Mouse (Mus musculus) cerebellum, adult 8-10 months (tissue): ENCODE data around the gene Sec61a1.

Experiments used
- DNase-seq: peaks from one replicate; pipeline ENCODE4 v3.0.0; 2022

Gene Sec61a1

DNA sequence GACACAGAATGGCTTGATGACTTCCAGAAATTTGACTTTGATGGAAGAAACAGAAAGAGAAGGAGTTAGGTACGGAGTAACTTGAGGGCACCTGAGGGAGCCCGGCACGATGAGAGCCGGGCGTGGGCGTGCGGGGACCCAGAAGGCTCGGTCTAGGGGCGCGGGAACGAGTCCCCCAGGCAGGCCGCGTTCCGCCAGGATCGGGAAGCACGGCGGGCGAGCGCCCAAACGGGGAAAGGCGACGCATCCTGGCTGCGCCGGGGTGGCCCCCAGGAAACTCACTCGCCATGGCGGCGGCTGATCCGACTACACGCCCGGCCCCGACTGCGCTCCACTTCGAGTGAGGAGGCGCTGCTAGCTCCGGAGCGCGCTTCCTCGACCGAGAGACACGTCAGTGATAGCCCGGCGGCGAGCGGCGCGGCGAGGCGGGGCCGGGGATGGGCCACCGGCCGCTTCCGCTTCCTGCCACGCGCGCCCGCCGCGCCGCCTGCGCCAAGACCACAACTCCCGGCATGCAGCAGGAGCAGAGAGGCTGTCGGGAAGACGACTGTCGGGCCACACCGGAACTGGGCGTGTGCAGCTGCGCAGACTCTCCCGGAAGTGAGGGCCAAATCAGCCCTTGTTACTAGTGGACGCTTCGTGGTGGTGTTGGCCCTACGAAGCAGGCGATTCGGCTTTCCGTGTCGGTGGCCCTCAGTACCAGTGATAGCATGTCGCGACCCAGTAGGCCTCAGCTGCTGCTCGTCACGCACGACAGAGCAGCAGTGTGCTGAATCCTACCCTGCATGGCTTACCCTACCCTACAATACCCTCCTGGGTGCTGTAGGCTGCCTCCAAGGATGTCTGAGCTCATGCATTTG is at the start of gene Sec61a1:
Gene Sec61a1 (minus strand): TSS at position 502 of the 860 bp plus-strand sequence.
- peak; percentile 91 for DNase-seq

DNA sequence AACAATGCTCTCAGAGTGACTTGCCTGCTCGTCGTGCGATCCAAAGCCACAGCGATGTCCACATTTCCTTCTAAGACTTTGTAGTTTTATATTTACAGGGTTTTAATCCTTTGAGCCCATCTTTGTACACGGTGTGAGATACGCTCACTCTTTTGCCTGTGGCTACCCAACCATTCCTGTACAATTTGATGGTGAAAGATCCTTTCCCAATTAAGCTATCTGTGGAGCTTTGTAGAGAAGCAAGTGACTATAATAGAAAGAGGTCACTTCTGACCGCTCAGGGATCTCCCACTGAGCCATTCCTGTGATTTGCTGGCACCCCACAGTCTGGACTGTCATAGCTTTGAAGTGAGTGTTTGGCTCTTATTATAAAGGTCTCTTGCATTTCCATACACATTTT is 48.0 kb upstream of the Sec61a1 start:
- DNase-seq, result no peak

DNA sequence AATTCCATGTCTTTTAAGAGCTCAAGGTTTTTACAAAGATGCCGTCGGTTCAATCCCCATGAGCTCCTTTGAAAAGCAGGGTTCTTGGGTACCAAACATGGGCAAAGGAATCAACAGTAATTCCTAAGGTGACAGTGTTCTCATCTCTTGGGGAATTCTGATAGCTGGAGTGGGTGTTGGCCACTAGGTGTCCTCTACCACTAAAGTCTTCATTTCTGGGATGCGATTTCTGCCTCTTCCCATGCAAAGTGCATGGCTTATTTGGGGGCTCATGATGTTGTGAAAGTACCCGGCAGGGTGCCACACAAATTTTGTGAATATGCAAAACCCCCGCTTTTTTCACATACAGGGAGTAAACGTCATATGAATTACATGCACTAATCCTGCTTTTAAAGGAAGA is 46.3 kb upstream of the Sec61a1 start:
- DNase-seq, result peak; percentile 50

DNA sequence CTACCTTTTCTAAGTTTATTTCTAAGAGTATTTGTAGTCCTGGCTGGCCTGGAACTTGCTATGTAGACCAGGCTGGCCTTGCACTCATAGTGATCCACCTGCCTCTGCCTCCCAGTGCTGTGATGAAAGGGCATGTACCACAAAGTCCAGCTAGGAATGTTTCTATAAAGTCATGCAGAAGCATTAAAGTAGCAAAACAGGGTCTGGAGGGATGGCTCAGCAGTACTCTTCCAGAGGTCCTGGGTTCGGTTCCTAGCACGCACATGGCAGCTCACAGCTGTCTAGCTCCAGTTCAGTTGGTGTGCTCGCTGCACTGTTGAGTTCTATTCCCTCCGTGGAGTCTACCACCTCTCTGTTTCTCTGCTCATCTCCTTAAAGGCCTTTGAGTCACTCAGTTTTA is 41.5 kb upstream of the Sec61a1 start:
- DNase-seq, result no peak

DNA sequence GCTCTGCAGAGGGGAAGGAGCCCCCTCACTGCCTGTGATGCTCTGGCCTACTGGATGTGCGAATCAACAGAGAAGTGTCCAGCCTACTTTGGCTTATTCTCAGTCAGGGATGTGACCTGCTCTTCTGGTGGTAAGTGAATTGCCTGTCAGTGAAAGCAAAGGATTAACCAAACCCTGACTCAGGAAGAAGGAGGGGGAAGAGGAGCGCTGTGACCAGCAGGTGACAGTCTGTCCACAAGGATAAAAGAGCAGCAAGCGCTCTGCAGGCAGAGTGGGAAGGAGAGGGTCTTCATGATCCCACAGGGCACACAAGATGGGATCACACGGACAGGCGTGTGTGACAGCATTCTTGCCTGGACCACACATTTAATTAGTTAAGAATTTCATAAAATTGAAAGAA is 41.0 kb upstream of the Sec61a1 start:
- peak; percentile 47 for DNase-seq

DNA sequence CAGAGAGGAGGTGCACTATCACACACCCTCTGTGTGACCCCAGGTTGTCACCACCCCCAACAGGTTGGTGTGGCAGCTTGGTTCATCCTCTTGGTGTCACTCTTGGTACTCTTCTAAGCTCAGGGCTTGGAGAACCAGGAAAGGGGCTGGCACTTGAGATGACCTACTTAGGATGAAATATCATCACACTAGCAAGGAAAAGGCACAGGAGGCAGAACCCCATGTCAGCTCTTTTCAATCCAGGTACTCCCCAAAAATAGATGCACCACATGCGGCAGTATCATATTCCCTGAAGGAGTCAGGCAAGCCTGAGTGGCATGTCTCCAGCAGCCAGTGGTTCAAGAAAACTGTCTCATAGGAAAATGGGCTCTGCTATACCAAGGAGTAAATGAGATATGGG is 39.4 kb upstream of the Sec61a1 start:
- peak; percentile 76 for DNase-seq

DNA sequence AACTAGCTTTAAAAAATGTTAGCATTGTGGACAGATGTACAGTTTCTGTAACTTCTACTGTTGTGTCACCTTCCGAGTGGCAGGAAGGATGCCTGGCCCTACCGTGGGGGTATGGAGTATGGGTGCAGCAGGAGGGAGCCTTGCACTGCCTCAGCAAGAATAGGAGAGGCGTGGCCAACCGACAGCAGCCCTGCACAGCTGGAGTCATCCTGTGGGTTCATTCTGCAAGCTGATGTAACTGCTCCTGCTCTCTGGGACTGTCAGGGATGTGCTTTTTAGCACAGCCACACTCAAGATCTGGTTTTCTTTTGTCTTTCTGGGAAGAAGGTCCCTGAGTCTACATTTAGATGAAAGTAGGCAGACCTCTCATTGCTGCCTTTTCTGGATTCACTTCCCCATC is 38.8 kb upstream of the Sec61a1 start:
- no peak for DNase-seq

DNA sequence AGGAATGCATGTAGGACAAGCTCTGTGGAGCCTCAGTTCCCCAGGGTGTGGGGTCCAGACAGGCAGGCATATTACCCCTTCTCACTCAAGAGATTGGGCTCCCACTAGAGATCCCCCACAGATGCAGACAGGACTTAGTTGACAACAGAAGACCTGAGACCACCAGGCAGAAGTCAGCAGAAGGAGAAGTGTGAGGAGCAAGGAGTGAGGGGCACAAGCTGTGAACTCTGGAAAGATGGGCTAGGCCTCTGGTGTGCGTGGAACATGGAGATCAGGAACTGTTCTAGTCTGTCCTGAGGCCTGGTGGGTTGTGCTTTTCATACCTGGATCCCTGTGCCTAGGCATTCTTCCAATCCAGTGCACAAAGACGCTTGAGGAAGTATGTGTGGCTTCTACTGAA is 31.2 kb upstream of the Sec61a1 start:
- no peak for DNase-seq

DNA sequence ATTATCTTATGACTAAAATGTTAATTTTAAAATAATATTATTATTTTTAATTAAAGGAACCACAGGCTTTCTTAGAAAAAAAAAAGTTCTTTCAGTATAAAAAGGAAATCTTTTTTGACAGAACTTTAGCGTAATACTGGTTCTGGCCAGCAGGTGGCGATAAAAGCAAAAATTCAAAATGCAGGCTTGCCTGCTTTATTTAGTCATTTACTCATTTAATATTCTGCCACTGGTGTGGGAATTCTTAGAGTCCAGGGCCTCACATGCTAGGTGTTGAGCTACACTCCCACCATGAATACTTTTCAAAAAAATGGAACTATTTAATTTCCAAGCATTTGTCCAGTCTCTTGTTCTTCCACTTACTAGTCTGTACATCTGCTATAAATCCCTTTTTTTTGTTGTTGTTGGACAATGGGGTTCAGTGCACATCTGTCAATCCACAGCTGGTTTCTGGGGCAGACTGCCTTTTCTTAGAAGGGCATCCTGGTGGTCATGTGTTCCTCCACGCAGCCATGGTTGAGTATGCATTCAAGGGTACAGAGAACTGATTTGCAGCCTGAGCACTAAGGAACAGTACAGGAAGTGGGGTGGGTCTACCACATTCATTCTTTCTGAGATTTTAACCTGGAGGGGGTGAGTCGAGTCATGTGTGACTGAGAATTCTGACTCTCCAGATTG is 30.6 kb upstream of the Sec61a1 start:
- peak; percentile 72 for DNase-seq

DNA sequence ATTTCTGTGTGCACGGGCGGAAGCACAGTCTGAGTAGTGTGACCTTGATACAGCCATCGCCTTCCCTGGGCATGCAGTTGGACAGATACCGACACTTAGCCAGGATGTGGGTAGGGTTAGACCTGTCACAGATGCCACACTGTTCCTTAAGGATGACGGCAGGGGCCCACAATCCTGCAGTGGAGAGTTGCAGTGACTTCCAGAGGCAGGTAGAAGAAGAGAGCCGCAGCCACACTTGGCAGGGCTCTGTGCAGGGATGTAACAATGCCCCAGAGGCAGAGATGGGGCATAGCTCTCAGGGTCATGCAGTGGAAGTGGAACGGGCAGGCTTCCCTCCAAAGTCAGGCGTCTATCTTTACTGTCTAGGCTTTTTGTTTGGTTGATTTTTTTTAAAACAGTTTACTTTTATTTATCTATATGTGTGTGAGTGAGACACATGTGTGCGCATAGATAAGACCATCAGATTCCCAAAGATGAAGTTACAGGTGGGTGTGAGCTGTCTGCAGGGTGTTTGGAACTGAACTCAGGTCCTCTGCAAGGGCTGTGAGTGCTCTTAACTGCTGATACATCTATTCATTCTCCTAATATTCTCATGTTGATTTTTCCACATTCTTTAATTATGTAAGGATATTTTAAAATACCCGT is 29.8 kb upstream of the Sec61a1 start:
- DNase-seq, result no peak

DNA sequence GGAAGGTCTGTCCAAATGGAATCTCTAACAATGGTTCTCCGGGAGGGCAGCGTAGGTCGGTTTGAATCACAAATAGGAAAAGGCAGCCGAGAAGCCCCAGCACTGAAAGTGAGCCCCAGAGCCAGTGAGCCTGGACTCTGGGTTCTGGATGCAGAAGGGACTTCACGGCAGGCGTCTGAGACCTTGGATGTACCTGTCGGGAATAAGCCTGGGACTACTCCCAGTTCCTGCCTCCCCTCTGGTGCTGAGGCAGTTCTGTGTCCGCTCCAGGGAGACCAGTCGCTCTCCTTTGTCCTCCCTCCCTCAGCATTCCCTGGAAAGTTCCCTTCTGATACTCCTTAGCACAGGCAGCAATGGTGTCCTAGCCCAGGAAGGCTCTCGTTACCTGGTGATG is 26.7 kb upstream of the Sec61a1 start:
- DNase-seq, result no peak

DNA sequence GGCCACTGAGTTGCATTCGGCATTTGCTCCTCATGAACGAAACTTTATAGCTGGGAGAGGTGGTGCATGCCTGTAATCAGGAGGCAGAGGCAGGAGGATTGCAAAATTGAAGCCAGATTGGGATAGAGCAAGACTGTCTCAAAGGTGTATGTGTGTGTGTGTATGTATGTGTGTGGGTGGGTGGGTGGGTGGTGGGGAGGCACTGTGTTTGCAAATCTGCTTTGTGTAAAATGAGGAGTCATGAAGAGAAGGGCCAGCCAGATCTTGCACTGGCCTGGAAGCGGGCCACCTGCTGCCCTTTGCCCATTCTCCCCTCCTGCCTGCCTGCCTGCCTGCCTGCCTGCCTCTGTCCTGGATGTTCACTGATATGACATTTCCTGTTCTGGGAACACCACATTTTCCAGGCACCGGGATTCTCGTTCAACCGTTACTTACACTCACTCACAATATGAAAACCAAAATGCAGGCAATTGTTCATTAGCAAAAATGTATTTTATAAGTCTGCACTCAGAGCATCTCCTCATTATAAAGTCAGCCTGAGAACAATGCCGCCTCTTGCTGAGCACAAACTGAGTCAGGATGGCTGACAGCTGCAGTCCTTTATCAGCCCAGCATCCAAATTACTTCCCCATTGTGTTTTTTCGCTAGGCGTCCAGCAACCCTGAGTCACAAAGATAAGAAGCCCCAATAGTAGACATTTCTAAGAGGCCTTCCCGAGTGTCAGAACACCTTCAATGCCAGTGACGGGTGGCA is 26.1 kb upstream of the Sec61a1 start:
- no peak for DNase-seq

DNA sequence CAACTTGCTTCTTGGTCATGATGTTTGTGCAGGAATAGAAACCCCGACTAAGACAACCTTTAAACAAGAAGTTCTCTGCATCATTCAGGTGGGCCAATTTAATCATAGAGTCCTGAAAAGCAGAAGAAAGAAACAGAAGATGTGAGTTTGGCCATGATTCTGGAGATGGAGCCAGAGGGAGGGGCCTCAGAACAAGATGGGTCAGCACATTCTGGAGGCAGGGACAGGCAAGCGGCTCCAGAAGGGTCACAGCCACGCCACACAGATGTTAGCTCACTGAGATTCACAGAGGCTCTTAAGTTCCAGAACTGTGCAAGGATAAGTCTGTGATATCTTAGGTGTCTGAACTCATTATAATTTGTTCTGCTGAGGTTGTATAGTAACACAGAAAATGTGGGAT is 25.5 kb upstream of the Sec61a1 start:
- no peak for DNase-seq

DNA sequence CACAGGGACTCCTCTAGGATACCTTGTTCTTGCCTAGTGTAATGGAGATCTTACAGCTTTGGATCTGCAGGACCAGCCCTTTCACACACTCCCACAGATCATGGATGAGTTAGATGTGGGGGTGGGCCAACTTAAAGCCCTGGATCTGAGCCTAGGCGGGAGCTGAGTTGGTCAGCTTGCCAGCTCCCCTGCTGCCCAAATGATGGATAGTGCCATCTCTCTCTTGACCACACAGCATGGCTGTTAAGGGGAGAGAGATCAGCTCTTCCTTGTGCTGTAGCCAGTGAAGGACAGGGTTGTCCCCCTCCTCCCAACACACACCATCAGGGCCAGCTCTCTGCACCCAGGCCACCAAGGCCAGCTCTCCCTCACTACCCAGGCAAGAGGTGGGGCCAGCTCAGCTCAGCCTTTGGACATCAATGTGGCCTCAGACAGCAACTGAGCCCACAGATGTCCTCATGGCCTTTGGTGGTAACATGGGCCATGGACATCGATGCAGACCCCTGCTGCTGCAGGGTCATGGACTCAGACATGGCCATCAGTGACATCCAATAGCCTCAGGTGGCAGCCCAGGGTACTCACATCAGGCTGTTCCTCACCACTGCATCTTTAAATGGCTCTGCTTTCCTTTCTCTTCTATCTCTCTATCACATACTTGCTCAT is 21.5 kb upstream of the Sec61a1 start:
- no peak for DNase-seq

DNA sequence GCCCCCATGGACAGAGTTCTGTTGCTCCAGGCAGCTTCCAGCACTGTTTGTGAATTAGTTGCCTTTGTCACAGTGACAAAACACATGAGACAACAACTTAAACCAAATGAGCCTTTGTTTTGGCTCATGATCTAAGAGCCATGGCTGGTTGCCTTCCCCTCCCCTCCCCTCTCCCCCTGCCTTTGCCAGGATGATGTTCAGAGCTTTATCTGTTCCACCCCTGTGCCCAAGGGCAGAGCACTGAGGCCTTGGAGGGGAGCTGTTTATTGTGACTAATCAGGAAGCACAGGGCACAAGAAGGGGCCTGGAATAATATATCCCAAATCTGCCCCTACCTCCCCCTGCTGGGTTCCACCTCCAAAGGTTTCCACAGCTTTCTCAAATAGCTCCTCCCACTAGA is 11.6 kb upstream of the Sec61a1 start:
- DNase-seq, result no peak

DNA sequence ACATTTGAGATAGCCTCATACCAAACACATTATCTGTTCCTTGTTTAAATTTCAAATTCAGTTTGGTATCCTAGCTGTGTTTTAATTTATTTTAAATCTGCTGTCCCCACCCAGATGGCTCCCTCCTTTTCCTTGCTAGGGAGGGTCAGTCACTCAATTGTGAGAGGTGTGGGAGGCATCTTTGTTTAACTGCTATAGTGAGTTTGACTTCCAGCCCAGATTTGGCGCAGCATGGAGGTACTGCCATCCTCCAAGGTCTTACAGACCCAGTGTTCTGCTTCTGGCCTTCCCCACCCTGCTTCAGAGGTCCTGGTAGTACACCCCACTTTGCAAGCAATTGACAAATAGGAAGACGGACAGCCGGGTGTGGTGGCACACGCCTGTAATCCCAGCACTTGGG is 5.4 kb upstream of the Sec61a1 start:
- no peak for DNase-seq

DNA sequence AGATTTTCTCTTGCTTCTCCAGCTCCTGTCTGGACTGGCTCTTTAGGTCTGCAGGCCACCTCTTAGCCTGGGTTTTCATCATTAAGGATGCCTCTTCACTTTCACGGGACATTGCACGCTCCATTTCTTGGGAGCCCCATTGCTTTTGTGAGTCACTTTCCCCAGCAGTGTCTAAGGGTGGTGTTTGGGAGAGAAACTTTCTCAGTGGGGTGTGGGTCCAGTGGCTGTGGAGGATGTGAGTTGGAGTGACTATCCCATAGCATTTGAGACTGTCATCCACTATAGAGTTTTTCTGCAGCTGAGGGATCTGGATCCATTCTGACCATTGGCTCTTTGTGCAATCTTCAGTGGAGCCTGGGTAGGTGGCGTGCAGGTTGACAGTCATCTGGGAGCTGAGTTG is 4.7 kb upstream of the Sec61a1 start:
- DNase-seq, result no peak

DNA sequence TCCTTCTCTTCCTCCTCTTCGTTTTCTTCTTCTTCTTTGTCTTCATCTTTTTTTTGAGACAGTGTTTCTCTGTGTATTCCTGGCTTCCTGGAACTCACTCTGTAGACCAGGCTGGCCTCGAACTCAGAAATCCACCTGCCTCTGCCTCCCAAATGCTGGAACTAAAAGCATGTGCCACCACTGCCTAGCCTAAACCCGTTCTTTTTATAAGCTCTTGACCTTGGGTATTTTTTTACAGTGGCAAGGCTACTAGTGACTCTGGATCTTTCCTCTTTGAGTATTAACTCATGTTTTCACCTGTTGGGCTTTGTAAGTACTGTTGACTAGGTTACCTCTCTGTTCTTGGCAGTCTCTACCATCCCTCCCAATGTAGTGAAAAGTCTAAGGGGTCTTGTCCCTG is 4.3 kb upstream of the Sec61a1 start:
- no peak for DNase-seq

DNA sequence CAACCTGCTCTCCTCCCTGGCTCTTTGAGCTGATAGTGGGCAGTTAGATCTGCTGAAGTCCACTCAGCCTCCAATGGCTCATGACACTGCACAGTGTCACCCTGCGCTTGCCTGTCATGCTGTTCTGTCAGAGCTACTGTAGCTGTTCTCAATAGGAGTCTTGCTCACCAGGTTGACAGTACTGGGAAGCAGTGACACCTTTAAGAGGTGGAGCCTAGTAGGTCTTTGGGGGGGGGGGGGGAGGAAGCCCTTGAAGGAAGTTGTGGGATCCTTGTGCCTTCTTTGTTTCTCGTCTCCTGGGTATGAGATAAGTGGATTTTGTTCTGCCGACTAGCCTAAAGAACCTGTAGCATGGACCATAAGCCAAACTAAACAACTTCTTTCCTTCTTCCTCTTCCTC is 3.9 kb upstream of the Sec61a1 start:
- no peak for DNase-seq

DNA sequence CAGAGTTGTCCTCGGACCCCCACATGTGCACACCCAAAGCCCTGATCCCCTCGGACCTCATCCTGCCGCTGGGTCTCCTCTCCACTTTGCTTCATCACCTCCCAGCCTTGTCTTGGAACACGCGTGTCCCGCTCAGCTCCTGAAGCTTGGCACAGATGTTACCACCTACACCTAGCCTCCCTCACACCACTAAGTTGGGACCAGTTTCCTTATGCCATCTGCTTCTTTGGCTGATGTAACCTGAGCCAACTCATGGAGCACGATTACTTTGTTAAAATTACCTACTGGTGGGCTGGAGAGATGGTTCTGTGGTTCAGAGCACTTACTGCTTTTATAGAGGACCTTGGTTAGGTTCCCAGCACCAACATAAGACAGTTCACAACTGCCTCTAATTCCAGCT is 3.1 kb upstream of the Sec61a1 start:
- DNase-seq, result no peak

DNA sequence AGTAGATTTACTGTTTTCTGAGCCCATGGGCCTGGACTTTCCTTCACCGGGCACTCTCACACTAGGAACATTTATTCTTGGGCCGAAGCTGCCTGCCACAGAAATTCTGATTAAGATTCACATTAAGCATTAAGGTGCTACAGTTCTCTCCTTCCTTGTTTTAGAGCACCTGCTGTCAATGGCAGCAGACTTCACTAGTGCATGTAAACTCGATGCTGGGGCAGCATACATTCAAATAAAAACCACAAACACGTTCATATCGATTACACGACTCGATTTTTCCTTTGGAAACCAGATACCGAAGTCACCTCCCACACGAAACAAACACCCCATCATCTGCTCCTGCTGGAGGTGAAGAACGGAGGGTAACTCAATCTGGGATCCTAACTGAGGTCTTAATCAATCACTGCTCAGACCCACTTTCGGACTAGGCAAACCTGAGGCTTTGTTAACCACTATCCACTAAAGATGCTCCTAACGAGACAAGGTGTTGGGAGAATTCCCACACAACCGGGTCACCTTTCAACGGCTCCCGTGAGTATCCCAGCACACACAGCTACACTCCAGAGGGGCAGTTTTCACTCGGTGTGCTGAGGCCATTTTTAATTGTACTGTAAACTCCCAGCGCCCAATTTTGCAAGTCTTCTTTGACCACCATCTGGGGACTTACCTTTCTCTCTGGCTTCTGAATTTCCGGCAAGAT is 853 bp downstream of the Sec61a1 start:
- no peak for DNase-seq

DNA sequence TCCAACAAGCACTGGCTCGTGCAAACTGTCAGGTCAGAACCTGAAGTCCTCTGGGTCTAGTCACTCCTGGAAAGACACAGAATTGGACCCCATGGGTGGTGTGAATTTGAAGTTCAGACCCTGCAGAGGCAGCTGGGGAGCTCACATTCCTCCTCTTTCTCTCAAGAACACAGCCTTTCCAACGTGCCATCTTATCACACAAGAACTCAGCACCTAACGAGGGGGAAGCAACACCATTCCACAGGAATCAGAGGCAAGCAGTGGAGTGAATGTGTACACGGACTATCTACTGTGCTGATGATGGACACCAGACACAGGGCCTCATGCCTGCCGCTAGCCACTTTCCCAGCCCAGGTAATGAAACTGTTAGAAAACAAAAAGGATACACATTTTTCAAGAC is 2.0 kb downstream of the Sec61a1 start:
- no peak for DNase-seq
